Mouse (Mus musculus): ENCODE results near the gene Stfa3. TPM values are rescaled to one million over a fixed set of nuclear protein-coding genes. Genes with fewer than 3 reads are reported as not detected.
A peak's percentile ranks its signal among the peaks of the same experiment; 100 is the strongest.

Gene Stfa3
- not detected in 2 replicates for polyA plus RNA-seq (2015; fragmentation: Nextera tagmentation; extraction: Ambion mirVana)

GRCm38 (mm10) chr16:36455342-36455802 lies at the start of gene Stfa3:
TSS of gene Stfa3 (minus strand) at chr16:36455392.
- Histone ChIP-seq H3K4me1 (replicated peaks) (no peaks in the 10 kb centered on the region), H3K9ac (replicated peaks) (no peak within 1 kb of the TSS), H3K4me3 (replicated peaks) (no peak within 1 kb of the TSS), H3K4me2 (replicated peaks) (no peak within 1 kb of the TSS), H3K27me3 (no peaks in the 10 kb centered on the region), H3K36me3 (no peaks in the 10 kb centered on the region), H3K9me3 (no peaks in the 10 kb centered on the region), H3K27ac (no peak within 1 kb of the TSS)
- WGBS, result 88% methylated on average over 4 of the region's 4 CpGs
- no peak for ATAC-seq

GRCm38 (mm10) chr16:36502286-36502685 lies 47.1 kb upstream of the Stfa3 start:
- no peak overlapping the region for H3K27ac ChIP-seq
- ATAC-seq, result no peak
- no peaks in the 10 kb centered on the region for H3K4me1 ChIP-seq (replicated peaks)
- H3K4me3 ChIP-seq (replicated peaks), result no peak overlapping the region
- WGBS, result 85% methylated on average over 2 of the region's 2 CpGs
- no peak overlapping the region for H3K9ac ChIP-seq (replicated peaks)
- H3K4me2 ChIP-seq (replicated peaks), result no peak overlapping the region
- no peaks in the 10 kb centered on the region for H3K36me3 ChIP-seq
- no peaks in the 10 kb centered on the region for H3K27me3 ChIP-seq
- H3K9me3 ChIP-seq, result no peaks in the 10 kb centered on the region

GRCm38 (mm10) chr16:36492420-36492819 lies 37.2 kb upstream of the Stfa3 start:
- no peaks in the 10 kb centered on the region for H3K36me3 ChIP-seq
- H3K4me2 ChIP-seq (replicated peaks), result no peak overlapping the region
- ATAC-seq, result no peak
- H3K9ac ChIP-seq (replicated peaks), result no peak overlapping the region
- no peaks in the 10 kb centered on the region for H3K27me3 ChIP-seq
- 100% methylated on average over 1 of the region's 1 CpGs for WGBS
- no peak overlapping the region for H3K27ac ChIP-seq
- no peak overlapping the region for H3K4me3 ChIP-seq (replicated peaks)
- no peaks in the 10 kb centered on the region for H3K4me1 ChIP-seq (replicated peaks)
- no peaks in the 10 kb centered on the region for H3K9me3 ChIP-seq

- Histone ChIP-seq H3K27me3 (0 out of 2 replicates have a peak, but pooled peaks cover 4% of the 10 kb centered on the region), H3K4me2 (replicated peaks) (no peak overlapping the region), H3K4me3 (replicated peaks) (no peak overlapping the region), H3K27ac (no peak overlapping the region), H3K9me3 (no peaks in the 10 kb centered on the region), H3K4me1 (replicated peaks) (no peaks in the 10 kb centered on the region), H3K9ac (replicated peaks) (no peak overlapping the region), H3K36me3 (no peaks in the 10 kb centered on the region)
- no peak for ATAC-seq
- 89% methylated on average over 9 of the region's 9 CpGs for WGBS
Measured at GRCm38 (mm10) chr16:36476866-36477265, 21.7 kb upstream of the Stfa3 start.

- Histone ChIP-seq H3K9ac (replicated peaks) (no peak overlapping the region), H3K4me3 (replicated peaks) (no peak overlapping the region), H3K27ac (no peak overlapping the region), H3K4me2 (replicated peaks) (no peak overlapping the region), H3K36me3 (no peaks in the 10 kb centered on the region), H3K27me3 (0 out of 2 replicates have a peak, but pooled peaks cover 4% of the 10 kb centered on the region), H3K4me1 (replicated peaks) (0 out of 2 replicates have a peak, but pooled peaks cover 7% of the 10 kb centered on the region), H3K9me3 (no peaks in the 10 kb centered on the region)
- 90% methylated on average over 3 of the region's 3 CpGs for WGBS
- no peak for ATAC-seq
Measured at GRCm38 (mm10) chr16:36475530-36475929, 20.3 kb upstream of the Stfa3 start.

GRCm38 (mm10) chr16:36474849-36475248 lies 19.7 kb upstream of the Stfa3 start:
- Histone ChIP-seq H3K4me2 (replicated peaks) (no peak overlapping the region), H3K4me1 (replicated peaks) (0 out of 2 replicates have a peak, but pooled peaks cover 8% of the 10 kb centered on the region), H3K27me3 (0 out of 2 replicates have a peak, but pooled peaks cover 4% of the 10 kb centered on the region), H3K36me3 (no peaks in the 10 kb centered on the region), H3K9me3 (no peaks in the 10 kb centered on the region), H3K9ac (replicated peaks) (no peak overlapping the region), H3K4me3 (replicated peaks) (no peak overlapping the region), H3K27ac (no peak overlapping the region)
- ATAC-seq, result no peak
- 90% methylated on average over 2 of the region's 2 CpGs for WGBS

GRCm38 (mm10) chr16:36473217-36474216 lies 18.3 kb upstream of the Stfa3 start:
- 52% methylated on average over 17 of the region's 17 CpGs for WGBS
- H3K27ac ChIP-seq, result no peak overlapping the region
- H3K9ac ChIP-seq (replicated peaks), result 0 out of 2 replicates have a peak overlapping the region, but pooled peaks have one; percentile 28
- no peaks in the 10 kb centered on the region for H3K9me3 ChIP-seq
- H3K27me3 ChIP-seq, result 0 out of 2 replicates have a peak, but pooled peaks cover 4% of the 10 kb centered on the region
- H3K4me2 ChIP-seq (replicated peaks), result no peak overlapping the region
- H3K4me1 ChIP-seq (replicated peaks), result 0 out of 2 replicates have a peak, but pooled peaks cover 8% of the 10 kb centered on the region
- no peaks in the 10 kb centered on the region for H3K36me3 ChIP-seq
- no peak overlapping the region for H3K4me3 ChIP-seq (replicated peaks)
- ATAC-seq, result peak; percentile 58

- H3K9ac ChIP-seq (replicated peaks), result no peak overlapping the region
- no peaks in the 10 kb centered on the region for H3K9me3 ChIP-seq
- no peaks in the 10 kb centered on the region for H3K36me3 ChIP-seq
- ATAC-seq, result peak; percentile 63; the same call in 1 of the 2 replicates
- peak overlapping the region; percentile 19; the same call in 1 of the 2 replicates for H3K4me2 ChIP-seq (replicated peaks)
- no peak overlapping the region for H3K27ac ChIP-seq
- 0 out of 2 replicates have a peak, but pooled peaks cover 4% of the 10 kb centered on the region for H3K27me3 ChIP-seq
- H3K4me1 ChIP-seq (replicated peaks), result 0 out of 2 replicates have a peak, but pooled peaks cover 8% of the 10 kb centered on the region
- WGBS, result 43% methylated on average over 13 of the region's 13 CpGs
- no peak overlapping the region for H3K4me3 ChIP-seq (replicated peaks)
Measured at GRCm38 (mm10) chr16:36471066-36471633, 16.0 kb upstream of the Stfa3 start.

GRCm38 (mm10) chr16:36469955-36470478 lies 14.8 kb upstream of the Stfa3 start:
- no peaks in the 10 kb centered on the region for H3K9me3 ChIP-seq

GRCm38 (mm10) chr16:36469367-36469766 lies 14.2 kb upstream of the Stfa3 start:
- Histone ChIP-seq H3K27ac (no peak overlapping the region), H3K4me1 (replicated peaks) (0 out of 2 replicates have a peak, but pooled peaks cover 8% of the 10 kb centered on the region), H3K4me2 (replicated peaks) (no peak overlapping the region), H3K27me3 (0 out of 2 replicates have a peak, but pooled peaks cover 4% of the 10 kb centered on the region), H3K36me3 (no peaks in the 10 kb centered on the region), H3K9ac (replicated peaks) (no peak overlapping the region), H3K9me3 (no peaks in the 10 kb centered on the region), H3K4me3 (replicated peaks) (no peak overlapping the region)
- no peak for ATAC-seq
- WGBS, result 91% methylated on average over 9 of the region's 9 CpGs

More at GRCm38 (mm10) chr16:36469955-36470478, 14.8 kb upstream of the Stfa3 start:
- no peaks in the 10 kb centered on the region for H3K36me3 ChIP-seq
- H3K4me2 ChIP-seq (replicated peaks), result no peak overlapping the region
- WGBS, result 4% methylated on average over 2 of the region's 2 CpGs
- H3K9ac ChIP-seq (replicated peaks), result no peak overlapping the region
- no peak overlapping the region for H3K4me3 ChIP-seq (replicated peaks)
- 0 out of 2 replicates have a peak, but pooled peaks cover 4% of the 10 kb centered on the region for H3K27me3 ChIP-seq
- no peak overlapping the region for H3K27ac ChIP-seq
- no peak for ATAC-seq
- 0 out of 2 replicates have a peak, but pooled peaks cover 8% of the 10 kb centered on the region for H3K4me1 ChIP-seq (replicated peaks)

GRCm38 (mm10) chr16:36468862-36469261 lies 13.7 kb upstream of the Stfa3 start:
- Histone ChIP-seq H3K4me3 (replicated peaks) (no peak overlapping the region), H3K9ac (replicated peaks) (no peak overlapping the region), H3K4me1 (replicated peaks) (0 out of 2 replicates have a peak, but pooled peaks cover 8% of the 10 kb centered on the region), H3K27me3 (0 out of 2 replicates have a peak, but pooled peaks cover 4% of the 10 kb centered on the region), H3K9me3 (no peaks in the 10 kb centered on the region), H3K4me2 (replicated peaks) (no peak overlapping the region), H3K27ac (no peak overlapping the region), H3K36me3 (no peaks in the 10 kb centered on the region)
- ATAC-seq, result no peak
- 67% methylated on average over 4 of the region's 4 CpGs for WGBS

All from midbrain, embryonic 13.5 days (tissue).